In the genomic region with DNA sequence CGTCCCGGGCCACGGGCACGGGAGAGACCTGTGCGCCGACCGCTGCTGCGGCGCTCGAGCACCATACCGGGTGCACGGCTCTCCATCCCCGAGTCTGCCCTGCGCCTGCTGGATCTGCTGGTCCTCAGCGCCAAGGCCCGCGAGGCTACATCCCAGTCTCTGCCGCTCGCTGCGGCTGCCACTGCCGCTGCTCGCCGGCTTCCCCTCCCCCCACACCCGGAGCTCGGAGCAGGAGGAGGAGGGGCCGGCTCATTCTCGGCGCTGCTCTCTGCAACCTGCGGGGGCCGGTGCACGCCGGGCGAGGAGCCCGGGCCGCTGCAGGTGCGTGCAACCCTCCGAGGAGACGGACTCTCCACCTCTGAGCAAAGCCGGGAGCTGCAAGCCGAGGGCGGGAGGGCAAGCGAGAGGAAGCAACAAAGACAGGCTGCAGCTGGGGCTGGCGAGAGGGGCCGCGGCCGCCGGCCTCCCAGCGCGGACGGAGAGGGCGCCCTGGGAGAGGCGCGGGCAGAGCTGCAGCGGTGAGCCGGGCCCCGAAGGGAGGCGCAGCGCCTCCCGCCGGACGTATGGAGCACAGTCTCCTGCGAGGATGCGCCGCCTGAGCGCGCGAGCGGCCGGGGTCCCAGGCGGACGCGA, we compare ENCODE assay signal across 8 mouse cellular contexts. TPM values are rescaled to one million over a fixed set of nuclear protein-coding genes. Genes with fewer than 3 reads are reported as not detected.
DNase-seq lines count a peak whose midpoint lies in the region; ATAC-seq and TF ChIP-seq lines count a peak whose summit lies in the region.

TSS of gene Fam222a (plus strand) at position 452 of the 633 bp plus-strand sequence.

- peaks cover 35% of the 10 kb centered on the region for H3K9me3 ChIP-seq in G1E (replicated peaks)
- no peaks in the 10 kb centered on the region for H3K9me3 ChIP-seq in forebrain, embryonic 11.5 days (ENCODE audit: control insufficient read depth, low read length)
- H3K9me3 ChIP-seq in lung, embryonic 16.5 days (ENCODE audit: control insufficient read depth, low read length) = peaks cover 9% of the 10 kb centered on the region

- peaks cover 6% of the 10 kb centered on the region for H3K36me3 ChIP-seq in G1E (replicated peaks)
- H3K36me3 ChIP-seq in forebrain, embryonic 11.5 days (ENCODE audit: control insufficient read depth, insufficient read depth, low read length) = no peaks in the 10 kb centered on the region
- H3K36me3 ChIP-seq in lung, embryonic 16.5 days (ENCODE audit: control insufficient read depth, insufficient read depth, low read length) = no peaks in the 10 kb centered on the region

- H3K4me3 ChIP-seq in G1E (ENCODE audit: low read depth, low read length) = peak within 1 kb of the TSS; percentile 77
- peak within 1 kb of the TSS; percentile 71 for H3K4me3 ChIP-seq in forebrain, embryonic 11.5 days (ENCODE audit: low read depth, low read length)
- H3K4me3 ChIP-seq in lung, embryonic 16.5 days (ENCODE audit: low read length) = peak within 1 kb of the TSS; percentile 66

- TF ChIP-seq CTCF in G1E (IDR thresholded peaks at IDR 0.05; ENCODE audit: low read depth, low read length) = no peak
- peak; percentile 75 for TF ChIP-seq CTCF in brain, embryonic 14.5 days (IDR thresholded peaks at IDR 0.05; ENCODE audit: borderline replicate concordance, extremely low read depth, insufficient read depth, insufficient read length)

- peak within 1 kb of the TSS; percentile 74 for H3K4me2 ChIP-seq in forebrain, embryonic 11.5 days (ENCODE audit: low read depth, low read length, severe bottlenecking)
- H3K4me2 ChIP-seq in lung, embryonic 16.5 days (ENCODE audit: low read depth, low read length) = peak within 1 kb of the TSS; percentile 99

- DNase-seq in G1E (ENCODE audit: low spot score) = peak; percentile 50
- peak; percentile 89 for DNase-seq in brain, embryonic 14.5 days (ENCODE audit: low read depth)
- DNase-seq in forebrain, embryonic 11.5 days (ENCODE audit: low spot score) = peak; percentile 89
- DNase-seq in heart, postnatal 4 days = peak; percentile 71
- peak; percentile 64 to 73 for DNase-seq in layer of hippocampus, postnatal 10 days (ENCODE audit: low spot score in 2 of 2)
- peak; percentile 51 for DNase-seq in ovary, postnatal 14 days (ENCODE audit: low spot score)
- peak; percentile 88 for DNase-seq in thymus, postnatal 4 days

- H3K4me1 ChIP-seq in G1E (ENCODE audit: insufficient read depth, low read depth, low read length) = peaks cover 69% of the 10 kb centered on the region
- peaks cover 38% of the 10 kb centered on the region for H3K4me1 ChIP-seq in forebrain, embryonic 11.5 days (replicated peaks; ENCODE audit: control insufficient read depth, insufficient read depth, low read length)
- H3K4me1 ChIP-seq in lung, embryonic 16.5 days (replicated peaks; ENCODE audit: control insufficient read depth, insufficient read depth, low read length) = peaks cover 49% of the 10 kb centered on the region

- ATAC-seq in G1E (ENCODE audit: extremely low read depth, insufficient number of reproducible peaks, low FRiP score, poor library complexity, severe bottlenecking) = no peak
- ATAC-seq in forebrain, embryonic 11.5 days (replicated peaks; ENCODE audit: low FRiP score) = peak; percentile 45
- peak; percentile 55 for ATAC-seq in lung, embryonic 16.5 days (ENCODE audit: low read depth)

- WGBS in forebrain, embryonic 11.5 days = under 1% methylated on average over 60 of the region's 72 CpGs
- under 1% methylated on average over 54 of the region's 72 CpGs for WGBS in lung, embryonic 16.5 days

- H3K27ac ChIP-seq in forebrain, embryonic 11.5 days (ENCODE audit: low read depth, low read length) = peak within 1 kb of the TSS; percentile 87
- H3K27ac ChIP-seq in lung, embryonic 16.5 days (ENCODE audit: low read length) = peak within 1 kb of the TSS; percentile 73

- peaks cover 28% of the 10 kb centered on the region for H3K27me3 ChIP-seq in G1E (ENCODE audit: insufficient read depth, low read length)
- H3K27me3 ChIP-seq in forebrain, embryonic 11.5 days (ENCODE audit: control insufficient read depth, insufficient read depth, low read length) = 0 out of 2 replicates have a peak, but pooled peaks cover 2% of the 10 kb centered on the region
- H3K27me3 ChIP-seq in lung, embryonic 16.5 days (ENCODE audit: control insufficient read depth, insufficient read depth, low read depth, low read length) = peaks cover 15% of the 10 kb centered on the region

- TF ChIP-seq POLR2A in brain, embryonic 14.5 days (IDR thresholded peaks at IDR 0.05; ENCODE audit: borderline replicate concordance, extremely low read depth, insufficient read depth, insufficient read length, poor library complexity, severe bottlenecking) = no peak

- peak within 1 kb of the TSS; percentile 73 for H3K9ac ChIP-seq in forebrain, embryonic 11.5 days (ENCODE audit: low read length)
- peak within 1 kb of the TSS; percentile 69 for H3K9ac ChIP-seq in lung, embryonic 16.5 days (ENCODE audit: low read length)

RNA-seq across cellular contexts. Expression of gene Fam222a, which starts in this region (rescaled TPM):
- total RNA-seq in G1E (2014; fragmentation: Nextera tagmentation) = 3.2 and 3.8 TPM in 2 replicates
- 0.12 and 0.71 TPM in 2 replicates for total RNA-seq in G1E (2017)
- 6.9 and 7.3 TPM in 2 replicates for polyA plus RNA-seq in G1E (2012)
- polyA plus RNA-seq in brain, embryonic 14.5 days (2012; rRNA removed) = 13.6 and 16.6 TPM in 2 replicates
- 8.7 and 9.4 TPM in 2 replicates for polyA plus RNA-seq in forebrain, embryonic 11.5 days (2014; fragmentation: Nextera tagmentation; extraction: Ambion mirVana)
- 1 to 10 TPM; 6.0 to 7.0 TPM for total RNA-seq in heart, postnatal 4 days (2021)
- 1 to 10 TPM; 5.0 to 5.7 TPM for total RNA-seq in layer of hippocampus, postnatal 10 days (2021)
- polyA plus RNA-seq in lung, embryonic 16.5 days (2015; fragmentation: Nextera tagmentation; extraction: Ambion mirVana) = 2.2 and 2.3 TPM in 2 replicates
